Mouse (Mus musculus) neural tube, postnatal 0 days (tissue): ENCODE measurements around the gene Oxnad1. TPM values are rescaled to one million over a fixed set of nuclear protein-coding genes. Genes with fewer than 3 reads are reported as not detected.

Experiments
- polyA plus RNA-seq: library from polyadenylated mRNA; unstranded; fragments of >200 nt; fragmentation: Nextera tagmentation; extraction: Ambion mirVana; gene quantifications from 2 replicates; pipeline ENCODE4 v1.2.1, GENCODE M21; 2015

Oxnad1 gene
- 24.3 and 25.2 TPM in 2 replicates for polyA plus RNA-seq

DNA sequence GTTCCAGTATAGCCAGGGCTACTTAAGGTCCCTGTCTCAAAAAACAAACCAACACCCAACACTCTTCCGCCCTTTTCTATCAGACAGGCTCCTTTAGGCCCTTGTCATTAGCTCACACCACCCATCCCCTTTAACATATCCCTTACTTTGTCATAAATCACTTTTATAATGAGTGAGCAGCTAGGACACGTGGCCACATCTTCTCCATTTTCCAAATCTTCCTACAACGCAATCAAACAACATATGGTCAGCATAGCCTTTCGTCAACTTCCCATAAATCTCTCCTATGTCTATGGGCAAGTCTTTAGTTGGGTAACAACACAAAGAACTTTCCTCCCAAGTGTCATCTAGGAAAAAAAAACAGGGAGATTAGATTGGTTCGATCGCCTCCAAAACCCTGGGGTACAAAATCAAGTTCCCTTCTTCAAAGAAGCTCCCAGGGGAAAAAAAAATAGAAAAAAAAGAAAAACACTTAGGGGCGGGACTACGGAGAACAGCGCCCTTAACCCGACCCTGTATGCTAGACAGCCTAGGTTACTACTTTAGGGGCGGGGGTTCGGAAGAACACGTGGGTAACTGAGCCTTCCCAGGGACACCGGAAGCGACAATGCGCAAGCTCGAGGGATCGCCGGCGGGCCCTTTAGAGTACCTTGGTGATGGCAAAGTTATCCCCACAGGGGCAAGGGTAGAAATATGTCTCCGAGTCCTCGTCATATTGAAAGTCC lies at the start of gene Oxnad1:
Oxnad1 (plus strand) TSS at position 614 of the 725 bp plus-strand sequence.

GRCm38 (mm10) chr14:32085486-32086201 lies 470 bp downstream of the Oxnad1 start, which contains the start of gene Dph3:
Gene Dph3, minus strand, starts transcription at chr14:32085729.

GRCm38 (mm10) chr14:32141723-32142122 lies 56.5 kb downstream of the Oxnad1 start, which contains the start of gene Msmb:
Gene Msmb, plus strand, starts transcription at chr14:32142023.

Other genes starting within 250 kb of the Oxnad1 start
- 0.65 and 0.78 TPM in 2 replicates for gene Galnt15, start 56.4 kb upstream of the Oxnad1 start, polyA plus RNA-seq
- gene Dph3, start 355 bp downstream of the Oxnad1 start, polyA plus RNA-seq: 72.8 and 73.7 TPM in 2 replicates
- not detected in 2 replicates for gene Msmb, start 56.6 kb downstream of the Oxnad1 start, polyA plus RNA-seq
- 83.7 and 87.3 TPM in 2 replicates for gene Ncoa4, start 74.5 kb downstream of the Oxnad1 start, polyA plus RNA-seq
- gene Timm23, start 116.5 kb downstream of the Oxnad1 start, polyA plus RNA-seq: 248 and 274 TPM in 2 replicates
- 22.1 and 24.5 TPM in 2 replicates for gene Parg, start 116.6 kb downstream of the Oxnad1 start, polyA plus RNA-seq
- 18.3 and 19.7 TPM in 2 replicates for gene Ogdhl, start 236.6 kb downstream of the Oxnad1 start, polyA plus RNA-seq